Mouse (Mus musculus) large intestine, adult 2 months (tissue): ENCODE data around the gene March10. TPM values are rescaled to one million over a fixed set of nuclear protein-coding genes. Genes with fewer than 3 reads are reported as not detected.

Source experiments
- DNase-seq: peaks from one replicate; pipeline ENCODE4 v3.0.0-alpha.2; 2012; ENCODE audit warnings: low read depth, low spot score
- WGBS: fragments of 180-500 bp; shearing (Covaris S2); methylation state at CpG from one replicate; pipeline ENCODE4 v1.1.7; 2018; 5-methylcytosine and 5-hydroxymethylcytosine counted together
- polyA plus RNA-seq: library from polyadenylated mRNA; depleted of rRNA; stranded (reverse); fragments of >200 nt; gene quantifications from 2 replicates; pipeline ENCODE4 v1.2.3, GENCODE M21; 2012

March10 gene
- polyA plus RNA-seq, 1 experiment, result not detected

GRCm38 (mm10) chr11:105467816-105468215, 11.3 kb upstream of the March10 start:
- 80% methylated on average over 3 of the region's 3 CpGs for WGBS
- no peak for DNase-seq

GRCm38 (mm10) chr11:105467266-105467665, 10.7 kb upstream of the March10 start:
- no peak for DNase-seq
- 56% methylated on average over 9 of the region's 9 CpGs for WGBS

GRCm38 (mm10) chr11:105466756-105467155, 10.2 kb upstream of the March10 start:
- DNase-seq, result no peak

GRCm38 (mm10) chr11:105465488-105465887, 9.0 kb upstream of the March10 start:
- 72% methylated on average over 9 of the region's 9 CpGs for WGBS
- no peak for DNase-seq

More at GRCm38 (mm10) chr11:105466756-105467155, 10.2 kb upstream of the March10 start:
- 61% methylated on average over 4 of the region's 4 CpGs for WGBS

- WGBS, result 61% methylated on average over 8 of the region's 8 CpGs
- DNase-seq, result no peak
Measured at GRCm38 (mm10) chr11:105464430-105464967, 8.0 kb upstream of the March10 start.

- DNase-seq, result no peak
- 49% methylated on average over 5 of the region's 5 CpGs for WGBS
Measured at GRCm38 (mm10) chr11:105459900-105460299, 3.4 kb upstream of the March10 start.

GRCm38 (mm10) chr11:105457041-105457440, 506 bp upstream of the March10 start:
- WGBS, result 74% methylated on average over 7 of the region's 7 CpGs
- no peak for DNase-seq

GRCm38 (mm10) chr11:105455118-105455517, 1.4 kb downstream of the March10 start:
- 96% methylated on average over 5 of the region's 5 CpGs for WGBS

GRCm38 (mm10) chr11:105453084-105453483, 3.5 kb downstream of the March10 start:
- DNase-seq, result no peak
- WGBS, result 60% methylated on average over 4 of the region's 4 CpGs

More at GRCm38 (mm10) chr11:105455118-105455517, 1.4 kb downstream of the March10 start:
- no peak for DNase-seq

GRCm38 (mm10) chr11:105452504-105452903, 4.0 kb downstream of the March10 start:
- WGBS, result 26% methylated on average over 4 of the region's 4 CpGs
- DNase-seq, result no peak

- WGBS, result 20% methylated on average over 7 of the region's 7 CpGs
- no peak for DNase-seq
Measured at GRCm38 (mm10) chr11:105451553-105452135, 4.9 kb downstream of the March10 start.

GRCm38 (mm10) chr11:105449581-105450315, 6.8 kb downstream of the March10 start:
- no peak for DNase-seq
- 50% methylated on average over 12 of the region's 12 CpGs for WGBS

- DNase-seq, result no peak
- WGBS, result 76% methylated on average over 6 of the region's 6 CpGs
Measured at GRCm38 (mm10) chr11:105447661-105448060, 8.9 kb downstream of the March10 start.

- 78% methylated on average over 5 of the region's 5 CpGs for WGBS
- DNase-seq, result no peak
Measured at GRCm38 (mm10) chr11:105446221-105446620, 10.3 kb downstream of the March10 start.

GRCm38 (mm10) chr11:105445741-105446140, 10.8 kb downstream of the March10 start:
- DNase-seq, result no peak
- 49% methylated on average over 5 of the region's 5 CpGs for WGBS

GRCm38 (mm10) chr11:105444929-105445328, 11.6 kb downstream of the March10 start:
- no peak for DNase-seq
- 82% methylated on average over 6 of the region's 6 CpGs for WGBS

GRCm38 (mm10) chr11:105443505-105443904, 13.0 kb downstream of the March10 start:
- WGBS, result 32% methylated on average over 5 of the region's 5 CpGs
- no peak for DNase-seq

GRCm38 (mm10) chr11:105439796-105440195, 16.7 kb downstream of the March10 start:
- WGBS, result 49% methylated on average over 7 of the region's 7 CpGs
- DNase-seq, result no peak

GRCm38 (mm10) chr11:105438907-105439306, 17.6 kb downstream of the March10 start:
- WGBS, result 69% methylated on average over 7 of the region's 7 CpGs
- DNase-seq, result no peak

- 45% methylated on average over 5 of the region's 5 CpGs for WGBS
- DNase-seq, result no peak
Measured at GRCm38 (mm10) chr11:105426441-105426840, 30.1 kb downstream of the March10 start.

- 41% methylated on average over 4 of the region's 4 CpGs for WGBS
Measured at GRCm38 (mm10) chr11:105424643-105425042, 31.9 kb downstream of the March10 start.

More at GRCm38 (mm10) chr11:105424643-105425042, 31.9 kb downstream of the March10 start:
- no peak for DNase-seq
